Mouse (Mus musculus): Measurements from ENCODE around the gene Cyb5r1.

Cyb5r1 gene

GRCm38 (mm10) chr1:134405509-134406413 lies at the start of gene Cyb5r1:
Cyb5r1 (plus strand) TSS chr1:134405559.
- DNase-seq (ENCODE audit: low spot score): peak; percentile 78

GRCm38 (mm10) chr1:134357461-134357860 lies 47.9 kb upstream of the Cyb5r1 start:
- no peak for DNase-seq (ENCODE audit: low spot score)

- no peak for DNase-seq (ENCODE audit: low spot score)
Observed at GRCm38 (mm10) chr1:134360656-134361055, 44.7 kb upstream of the Cyb5r1 start.

GRCm38 (mm10) chr1:134361195-134361856 lies 44.0 kb upstream of the Cyb5r1 start:
- no peak for DNase-seq (ENCODE audit: low spot score)

GRCm38 (mm10) chr1:134361857-134362212 lies 43.5 kb upstream of the Cyb5r1 start, which contains the start of gene Tmem183a:
Tmem183a (minus strand) TSS chr1:134361979.
- DNase-seq (ENCODE audit: low spot score): peak; percentile 96

GRCm38 (mm10) chr1:134363194-134363593 lies 42.2 kb upstream of the Cyb5r1 start:
- DNase-seq (ENCODE audit: low spot score): no peak

- DNase-seq (ENCODE audit: low spot score): no peak
Observed at GRCm38 (mm10) chr1:134365491-134365890, 39.9 kb upstream of the Cyb5r1 start.

- peak; percentile 80 for DNase-seq (ENCODE audit: low spot score)
Observed at GRCm38 (mm10) chr1:134368777-134369337, 36.5 kb upstream of the Cyb5r1 start.

- no peak for DNase-seq (ENCODE audit: low spot score)
Observed at GRCm38 (mm10) chr1:134374124-134374523, 31.2 kb upstream of the Cyb5r1 start.

GRCm38 (mm10) chr1:134381051-134381450 lies 24.3 kb upstream of the Cyb5r1 start:
- DNase-seq (ENCODE audit: low spot score): no peak

- DNase-seq (ENCODE audit: low spot score): no peak
Observed at GRCm38 (mm10) chr1:134381795-134382625, 23.3 kb upstream of the Cyb5r1 start.

GRCm38 (mm10) chr1:134384581-134384980 lies 20.8 kb upstream of the Cyb5r1 start:
- DNase-seq (ENCODE audit: low spot score): no peak

GRCm38 (mm10) chr1:134385176-134385575 lies 20.2 kb upstream of the Cyb5r1 start:
- no peak for DNase-seq (ENCODE audit: low spot score)

- DNase-seq (ENCODE audit: low spot score): no peak
Observed at GRCm38 (mm10) chr1:134385666-134386065, 19.7 kb upstream of the Cyb5r1 start, which contains the start of gene 4933406M09Rik. 4933406M09Rik (plus strand) TSS chr1:134385940.

- no peak for DNase-seq (ENCODE audit: low spot score)
Observed at GRCm38 (mm10) chr1:134393827-134394226, 11.5 kb upstream of the Cyb5r1 start.

- DNase-seq (ENCODE audit: low spot score): no peak
Observed at GRCm38 (mm10) chr1:134398210-134398609, 7.1 kb upstream of the Cyb5r1 start.

GRCm38 (mm10) chr1:134399735-134400134 lies 5.6 kb upstream of the Cyb5r1 start:
- DNase-seq (ENCODE audit: low spot score): no peak

- DNase-seq (ENCODE audit: low spot score): no peak
Observed at GRCm38 (mm10) chr1:134406414-134406771, 1.0 kb downstream of the Cyb5r1 start.

- DNase-seq (ENCODE audit: low spot score): no peak
Observed at GRCm38 (mm10) chr1:134408080-134408479, 2.7 kb downstream of the Cyb5r1 start.

GRCm38 (mm10) chr1:134411706-134412629 lies 6.6 kb downstream of the Cyb5r1 start:
- no peak for DNase-seq (ENCODE audit: low spot score)

- DNase-seq (ENCODE audit: low spot score): no peak
Observed at GRCm38 (mm10) chr1:134414038-134414437, 8.7 kb downstream of the Cyb5r1 start.

All from urinary bladder, postnatal 14 days (tissue).